Mouse (Mus musculus): ENCODE data around the gene Fhl2. TPM values are rescaled to one million over a fixed set of nuclear protein-coding genes. Genes with fewer than 3 reads are reported as not detected.

Fhl2 gene
- polyA plus RNA-seq, 1 experiment from 2014 or later, result 55.3 TPM

GRCm38 (mm10) chr1:43074791-43075190 lies 122.0 kb downstream of the Fhl2 start:
- Histone ChIP-seq H3K4me2 (replicated peaks; ENCODE audit: low read depth) (no peak overlapping the region), H3K4me1 (replicated peaks; ENCODE audit: control insufficient read depth, insufficient read depth, low read length) (no peaks in the 10 kb centered on the region), H3K4me3 (ENCODE audit: low read depth, low read length) (no peak overlapping the region), H3K36me3 (ENCODE audit: control insufficient read depth, insufficient read depth) (peaks cover 21% of the 10 kb centered on the region), H3K9me3 (ENCODE audit: control insufficient read depth) (no peaks in the 10 kb centered on the region), H3K27me3 (replicated peaks; ENCODE audit: control insufficient read depth, insufficient read depth, low read length) (no peaks in the 10 kb centered on the region), H3K27ac (ENCODE audit: low read depth, low read length) (no peak overlapping the region), H3K9ac (ENCODE audit: low read depth, low read length) (no peak overlapping the region)
- TF ChIP-seq CTCF (IDR thresholded peaks at IDR 0.05; ENCODE audit: low read depth), result no peak
- no peak for ATAC-seq
- WGBS, result 93% methylated on average over 2 of the region's 2 CpGs

Other genes with a start within 250 kb of the Fhl2 start
- gene Gpr45, start 244.1 kb downstream of the Fhl2 start, polyA plus RNA-seq (2015; fragmentation: Nextera tagmentation; extraction: Ambion mirVana), result 2.2 and 2.3 TPM in 2 replicates
- 6.1 and 6.8 TPM in 2 replicates for gene Tgfbrap1, start 98.3 kb downstream of the Fhl2 start, polyA plus RNA-seq (2015; fragmentation: Nextera tagmentation; extraction: Ambion mirVana)
- 8.6 TPM in 2 replicates for gene AI597479, start 98.3 kb downstream of the Fhl2 start, polyA plus RNA-seq (2015; fragmentation: Nextera tagmentation; extraction: Ambion mirVana)
- gene Nck2, start 247.6 kb upstream of the Fhl2 start, polyA plus RNA-seq (2015; fragmentation: Nextera tagmentation; extraction: Ambion mirVana), result 17.0 and 17.1 TPM in 2 replicates

Measured in intestine, postnatal 0 days (tissue).